Mouse (Mus musculus): Measurements from ENCODE around the gene Slco2a1. TPM values are rescaled to one million over a fixed set of nuclear protein-coding genes. Genes with fewer than 3 reads are reported as not detected.

Gene Slco2a1
- total and polyA plus RNA-seq, 3 experiments = 0.14 TPM; not detected in 2

DNA sequence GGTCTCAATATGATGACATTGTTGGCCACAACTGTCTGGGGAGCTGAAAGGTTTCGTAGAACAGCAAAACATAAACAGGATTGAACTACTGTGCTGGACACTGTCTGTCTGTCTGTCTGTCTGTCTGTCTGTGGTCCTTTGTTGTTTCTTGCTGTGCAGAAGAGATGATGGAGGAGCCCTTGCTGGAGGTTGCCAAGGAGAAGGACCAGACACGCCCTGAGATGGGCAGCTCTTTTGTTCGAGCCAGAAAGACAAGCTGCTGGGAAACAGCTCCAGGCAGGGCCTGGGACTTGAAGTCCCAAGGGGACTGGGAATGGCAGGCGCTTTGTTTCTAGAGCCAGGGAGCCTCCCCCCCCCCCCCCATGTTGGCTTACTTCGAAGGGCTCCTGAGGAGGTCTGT is 129.0 kb downstream of the Slco2a1 start:
- dilution Hi-C loops (cut with MboI; ENCODE audit: extremely low pct_ligation_motif_present, extremely low pct_unique_long_range_greater_than_20kb, low sequenced_read_pairs) (no loop called here), in situ Hi-C loops (cut with MboI; ENCODE audit: low pct_ligation_motif_present, low pct_unique_long_range_greater_than_20kb, low sequenced_read_pairs) (no loop called here)
- Histone ChIP-seq H3K4me2 (ENCODE audit: insufficient read depth, low read depth, poor library complexity, severe bottlenecking) (no peak overlapping the region), H3K9me3 (replicated peaks; ENCODE audit: low read length) (no peaks in the 10 kb centered on the region), H3K27ac (ENCODE audit: insufficient read depth, low read depth) (no peak overlapping the region), H3K9ac (ENCODE audit: insufficient read depth, low read depth) (no peak overlapping the region), H3K36me3 (replicated peaks in 1 of 2; ENCODE audit: control insufficient read depth in 1 of 2, insufficient read depth in 1 of 2, low read length in 1 of 2) (no peaks in the 10 kb centered on the region), H3K4me3 (replicated peaks in 1 of 3; ENCODE audit: low read depth in 2 of 3, low read length in 2 of 3, poor library complexity in 1 of 3) (no peak overlapping the region), H3K79me2 (replicated peaks; ENCODE audit: control insufficient read depth, extremely low read depth, insufficient read depth, poor library complexity, severe bottlenecking) (no peaks in the 10 kb centered on the region), H3K27me3 (replicated peaks) (peaks cover 15% of the 10 kb centered on the region), H3K4me1 (ENCODE audit: control insufficient read depth in 1 of 2, insufficient read depth in 2 of 2) (peaks cover 0 to 2% of the 10 kb centered on the region in 2 experiments; a peak in 1 of 4 replicates)
- TF ChIP-seq KAT2A (IDR thresholded peaks at IDR 0.05; ENCODE audit: insufficient replicate concordance, low read length) (no peak), CTCF (conservative IDR thresholded peaks at IDR 0.05 in 1 of 2, IDR thresholded peaks at IDR 0.05 in 1 of 2; ENCODE audit: low read depth in 2 of 2, low read length in 2 of 2) (no peak), MAX (IDR thresholded peaks at IDR 0.05; ENCODE audit: low read length) (no peak), MXI1 (IDR thresholded peaks at IDR 0.05; ENCODE audit: low read depth, low read length) (no peak), ZKSCAN1 (IDR thresholded peaks at IDR 0.05; ENCODE audit: borderline replicate concordance, low read depth, low read length) (no peak), RCOR1 (conservative IDR thresholded peaks at IDR 0.05; ENCODE audit: low read depth, low read length) (no peak), UBTF (IDR thresholded peaks at IDR 0.05; ENCODE audit: low read depth, low read length) (no peak), RAD21 (IDR thresholded peaks at IDR 0.05; ENCODE audit: low read depth, low read length) (no peak), HCFC1 (IDR thresholded peaks at IDR 0.05; ENCODE audit: low read depth, low read length) (no peak), MYC (IDR thresholded peaks at IDR 0.05; ENCODE audit: low read depth, low read length) (no peak), E2F4 (IDR thresholded peaks at IDR 0.05; ENCODE audit: insufficient replicate concordance, low read depth, low read length) (no peak), ZNF384 (IDR thresholded peaks at IDR 0.05; ENCODE audit: low read depth, low read length) (no peak), JUND (conservative IDR thresholded peaks at IDR 0.05; ENCODE audit: low read depth, low read length) (no peak), EP300 (IDR thresholded peaks at IDR 0.05; ENCODE audit: low read length) (no peak)
- DNase-seq (ENCODE audit: extremely low read depth) = no peak

DNA sequence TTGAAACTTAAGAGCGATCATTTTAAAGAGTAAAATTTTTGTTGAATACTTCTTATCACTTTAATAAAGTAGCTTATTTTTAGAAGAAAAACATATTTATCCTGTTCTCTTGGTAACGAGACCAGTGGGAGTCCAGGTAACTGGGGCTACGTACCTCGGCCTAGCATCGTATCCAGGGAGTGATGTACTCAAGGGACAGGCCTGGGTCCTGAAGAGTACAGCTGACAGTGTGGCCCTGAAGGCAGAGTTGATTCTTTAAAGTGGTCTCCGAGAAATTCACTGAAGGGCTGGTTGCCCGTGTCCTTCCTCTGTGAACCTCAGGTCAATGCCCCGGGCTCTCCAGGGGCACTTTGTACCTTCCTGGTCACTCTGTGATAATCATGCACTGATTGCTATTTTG is 129.4 kb downstream of the Slco2a1 start:
- DNase-seq (ENCODE audit: extremely low read depth) = no peak
- Histone ChIP-seq H3K4me1 (ENCODE audit: control insufficient read depth in 1 of 2, insufficient read depth in 2 of 2) (peaks cover 0 to 2% of the 10 kb centered on the region in 2 experiments; a peak in 1 of 4 replicates), H3K79me2 (replicated peaks; ENCODE audit: control insufficient read depth, extremely low read depth, insufficient read depth, poor library complexity, severe bottlenecking) (no peaks in the 10 kb centered on the region), H3K36me3 (replicated peaks in 1 of 2; ENCODE audit: control insufficient read depth in 1 of 2, insufficient read depth in 1 of 2, low read length in 1 of 2) (no peaks in the 10 kb centered on the region), H3K27me3 (replicated peaks) (peaks cover 11% of the 10 kb centered on the region), H3K9ac (ENCODE audit: insufficient read depth, low read depth) (no peak overlapping the region), H3K9me3 (replicated peaks; ENCODE audit: low read length) (no peaks in the 10 kb centered on the region), H3K4me2 (ENCODE audit: insufficient read depth, low read depth, poor library complexity, severe bottlenecking) (no peak overlapping the region), H3K27ac (ENCODE audit: insufficient read depth, low read depth) (no peak overlapping the region), H3K4me3 (replicated peaks in 1 of 3; ENCODE audit: low read depth in 2 of 3, low read length in 2 of 3, poor library complexity in 1 of 3) (no peak overlapping the region)
- dilution Hi-C loops (cut with MboI; ENCODE audit: extremely low pct_ligation_motif_present, extremely low pct_unique_long_range_greater_than_20kb, low sequenced_read_pairs) (no loop called here), in situ Hi-C loops (cut with MboI; ENCODE audit: low pct_ligation_motif_present, low pct_unique_long_range_greater_than_20kb, low sequenced_read_pairs) (no loop called here)
- TF ChIP-seq MAFK (IDR thresholded peaks at IDR 0.05; ENCODE audit: insufficient replicate concordance, low read length) (no peak), ZC3H11A (IDR thresholded peaks at IDR 0.05; ENCODE audit: low read depth, low read length) (no peak), HCFC1 (IDR thresholded peaks at IDR 0.05; ENCODE audit: low read depth, low read length) (no peak), ZKSCAN1 (IDR thresholded peaks at IDR 0.05; ENCODE audit: borderline replicate concordance, low read depth, low read length) (no peak), ETS1 (conservative IDR thresholded peaks at IDR 0.05; ENCODE audit: low read depth, low read length) (no peak)

Data from CH12.LX (cell line).